Mouse (Mus musculus) heart, adult 2 months (tissue): ENCODE measurements at regions not wholly inside any gene's neighbourhood (a gene's known extent, or its start where the extent isn't known, plus 50 kb on each side); places are given as distances from the start of the nearest gene placed in this dataset.

Experiments
- DNase-seq, 2 experiments: peaks; one replicate each; pipeline ENCODE4 v3.0.0; 2021
- H3K27ac ChIP-seq: fragments of 200-600 bp; 2 replicates; pipeline ENCODE4 v1.8.1; 2022
- H3K27me3 ChIP-seq: fragments of 200-500 bp; 2 replicates; pipeline ENCODE4 v1.6.1; 2012; ENCODE audit warnings: mild to moderate bottlenecking, low read length, inconsistent platforms, mixed read lengths; ENCODE audit not compliant: control insufficient read depth, insufficient read depth
- H3K36me3 ChIP-seq: fragments of 200-500 bp; 2 replicates; pipeline ENCODE4 v1.6.1; 2012; ENCODE audit warnings: low read length, inconsistent platforms; ENCODE audit not compliant: control insufficient read depth, insufficient read depth
- H3K4me1 ChIP-seq: fragments of 200-500 bp; 2 replicates; pipeline ENCODE4 v1.6.1; 2011; ENCODE audit warnings: low read length; ENCODE audit not compliant: control insufficient read depth, insufficient read depth
- H3K4me3 ChIP-seq: fragments of 200-600 bp; 2 replicates; pipeline ENCODE4 v1.8.1; 2022
- H3K79me2 ChIP-seq: fragments of 200-500 bp; replicated peaks from 2 replicates; pipeline ENCODE4 v1.6.1; 2012; ENCODE audit warnings: mild to moderate bottlenecking, inconsistent platforms, low read length, moderate library complexity, mixed read lengths; ENCODE audit not compliant: control insufficient read depth, insufficient read depth
- H3K9ac ChIP-seq: fragments of 200-500 bp; 2 replicates; pipeline ENCODE4 v1.6.1; 2012; ENCODE audit warnings: low read depth, mild to moderate bottlenecking, control low read depth, inconsistent platforms, low read length, mixed read lengths
- CTCF ChIP-seq: fragments of 200-600 bp; IDR thresholded peaks from 2 replicates; pipeline ENCODE4 v1.8.1; 2022; ENCODE audit warnings: antibody characterized with exemption, mild to moderate bottlenecking, moderate library complexity
- EP300 ChIP-seq: fragments of 200-500 bp; IDR thresholded peaks from 2 replicates; pipeline ENCODE4 v1.6.1; 2011; ENCODE audit warnings: low read depth, low read length, control low read depth; ENCODE audit not compliant: insufficient read depth
- POLR2A ChIP-seq: fragments of 200-500 bp; IDR thresholded peaks from 2 replicates; pipeline ENCODE4 v1.6.1; 2011; ENCODE audit warnings: mild to moderate bottlenecking, low read depth, low read length, control low read depth; ENCODE audit not compliant: insufficient read depth
- WGBS: fragments of 180-500 bp; shearing (Covaris S2); methylation state at CpG from one replicate; pipeline ENCODE4 v1.1.7; 2018; 5-methylcytosine and 5-hydroxymethylcytosine counted together
- intact Hi-C: fragments of 180-260 bp; cut with DNase I; formaldehyde crosslinking; loops from one replicate; pipeline ENCODE4 v1.15.1; 2025

- no peaks in the 10 kb centered on the region for H3K4me1 ChIP-seq
- no peak overlapping the region for H3K27ac ChIP-seq
- TF ChIP-seq POLR2A (no peak), EP300 (no peak)
- WGBS: 48% methylated on average over 2 of the region's 2 CpGs
- intact Hi-C loops: no loop called here
- no peaks in the 10 kb centered on the region for H3K27me3 ChIP-seq
- no peak overlapping the region for H3K4me3 ChIP-seq
- H3K79me2 ChIP-seq: no peaks in the 10 kb centered on the region
- H3K9ac ChIP-seq: no peak overlapping the region
- DNase-seq: no peak
- no peaks in the 10 kb centered on the region for H3K36me3 ChIP-seq
Observed at GRCm38 (mm10) chr3:34143652-34144051, 62.5 kb upstream of the Dnajc19 start.

- no peak for TF ChIP-seq CTCF
- TF ChIP-seq EP300: no peak
- TF ChIP-seq POLR2A: no peak
- 78% methylated on average over 9 of the region's 9 CpGs for WGBS
- H3K79me2 ChIP-seq: no peaks in the 10 kb centered on the region
- no peak overlapping the region for H3K9ac ChIP-seq
- no peak overlapping the region for H3K27ac ChIP-seq
- H3K4me3 ChIP-seq: no peak overlapping the region
- H3K36me3 ChIP-seq: no peaks in the 10 kb centered on the region
- intact Hi-C loops: no loop called here
- H3K4me1 ChIP-seq: no peaks in the 10 kb centered on the region
- no peaks in the 10 kb centered on the region for H3K27me3 ChIP-seq
- DNase-seq: no peak
Observed at GRCm38 (mm10) chr3:34139227-34139626, 58.1 kb upstream of the Dnajc19 start.

DNA sequence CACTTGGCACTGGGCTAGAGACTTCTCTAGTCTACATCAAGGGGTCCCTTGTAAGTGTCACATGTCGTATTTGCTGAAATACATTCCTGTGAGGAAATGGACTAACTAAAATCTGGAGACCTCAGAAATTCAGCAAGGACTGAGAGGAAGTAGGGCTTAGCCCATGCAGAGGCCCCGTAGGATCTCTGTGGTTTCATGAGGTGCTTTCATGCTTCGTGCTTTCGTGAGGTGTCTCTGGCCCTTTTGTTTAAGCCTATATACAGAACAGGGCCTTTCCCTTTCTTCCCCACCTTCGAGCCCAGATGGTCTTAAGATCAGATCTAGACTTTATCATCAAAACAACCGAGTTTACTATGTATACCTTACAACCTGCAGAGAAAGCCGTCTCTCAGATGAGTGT, 56.9 kb upstream of the Dnajc19 start:
- intact Hi-C loops: no loop called here
- no peaks in the 10 kb centered on the region for H3K36me3 ChIP-seq
- 73% methylated on average over 7 of the region's 7 CpGs for WGBS
- TF ChIP-seq POLR2A (no peak), CTCF (no peak), EP300 (no peak)
- no peak overlapping the region for H3K9ac ChIP-seq
- H3K4me3 ChIP-seq: no peak overlapping the region
- no peak for DNase-seq
- no peaks in the 10 kb centered on the region for H3K79me2 ChIP-seq
- H3K27me3 ChIP-seq: no peaks in the 10 kb centered on the region
- no peaks in the 10 kb centered on the region for H3K4me1 ChIP-seq
- H3K27ac ChIP-seq: no peak overlapping the region

DNA sequence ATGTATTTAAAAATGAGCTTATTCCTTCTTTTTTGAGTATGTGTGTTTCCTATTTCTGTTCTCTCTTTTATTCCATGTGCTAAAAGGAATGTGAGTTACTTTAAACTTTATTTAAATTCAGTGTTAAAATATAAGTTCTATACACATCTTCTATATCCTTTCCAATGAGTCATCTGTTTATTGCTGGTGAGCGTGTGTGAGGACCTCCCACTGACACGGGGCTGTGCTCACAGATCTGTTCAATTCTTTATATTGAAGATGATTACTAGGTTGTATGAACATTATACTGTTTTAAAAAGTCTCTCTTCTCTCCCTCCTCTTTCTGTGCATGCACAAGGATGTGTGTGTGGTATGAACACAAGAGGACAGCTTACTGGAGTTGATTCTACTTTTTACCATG, 55.3 kb upstream of the Dnajc19 start:
- intact Hi-C loops: no loop called here
- H3K27me3 ChIP-seq: no peaks in the 10 kb centered on the region
- H3K9ac ChIP-seq: no peak overlapping the region
- H3K27ac ChIP-seq: no peak overlapping the region
- no peaks in the 10 kb centered on the region for H3K36me3 ChIP-seq
- no peak overlapping the region for H3K4me3 ChIP-seq
- DNase-seq: no peak
- no peak for TF ChIP-seq EP300
- TF ChIP-seq POLR2A: no peak
- no peak for TF ChIP-seq CTCF
- H3K4me1 ChIP-seq: no peaks in the 10 kb centered on the region
- no peaks in the 10 kb centered on the region for H3K79me2 ChIP-seq
- WGBS: 74% methylated on average over 2 of the region's 2 CpGs
